Mouse (Mus musculus) limb, embryonic 11.5 days (tissue): ENCODE data around the gene Mettl7a2. TPM values are rescaled to one million over a fixed set of nuclear protein-coding genes. Genes with fewer than 3 reads are reported as not detected.

ENCODE experiments used
- ATAC-seq: fragments of 200-750 bp; cut with Nextera tagmentation; 2 replicates; pipeline ENCODE4 v1.8.0; 2017; ENCODE audit warnings: low read depth; ENCODE audit not compliant: insufficient number of reproducible peaks, low FRiP score, low TSS enrichment
- DNase-seq: peaks from one replicate; pipeline ENCODE4 v3.0.0-alpha.2; 2015; ENCODE audit warnings: low spot score
- H3K27ac ChIP-seq: fragments of 300-500 bp; sonication (generic); replicated peaks from 2 replicates; pipeline ENCODE4 v1.5.1; 2014; ENCODE audit warnings: low read depth, mild to moderate bottlenecking, low read length
- H3K27me3 ChIP-seq: fragments of 300-500 bp; sonication (generic); 2 replicates; pipeline ENCODE4 v1.6.1; 2014; ENCODE audit warnings: mild to moderate bottlenecking, low read length, mixed read lengths; ENCODE audit not compliant: control insufficient read depth, insufficient read depth
- H3K36me3 ChIP-seq: fragments of 300-500 bp; sonication (generic); 2 replicates; pipeline ENCODE4 v1.6.1; 2014; ENCODE audit warnings: mild to moderate bottlenecking, low read length, moderate library complexity, mixed read lengths; ENCODE audit not compliant: control insufficient read depth, insufficient read depth
- H3K4me1 ChIP-seq: fragments of 300-500 bp; sonication (generic); 2 replicates; pipeline ENCODE4 v1.6.1; 2014; ENCODE audit warnings: low read length, mixed read lengths; ENCODE audit not compliant: control insufficient read depth, insufficient read depth
- H3K4me2 ChIP-seq: fragments of 300-500 bp; sonication (generic); 2 replicates; pipeline ENCODE4 v1.6.1; 2014; ENCODE audit warnings: low read depth, mild to moderate bottlenecking, moderate library complexity; ENCODE audit not compliant: severe bottlenecking
- H3K4me3 ChIP-seq: fragments of 300-500 bp; sonication (generic); 2 replicates; pipeline ENCODE4 v1.5.1; 2014; ENCODE audit warnings: low read depth, low read length
- H3K9ac ChIP-seq: fragments of 300-500 bp; sonication (generic); 2 replicates; pipeline ENCODE4 v1.6.1; 2014; ENCODE audit warnings: mild to moderate bottlenecking, low read length
- H3K9me3 ChIP-seq: fragments of 300-500 bp; sonication (generic); 2 replicates; pipeline ENCODE4 v1.6.1; 2016; ENCODE audit warnings: low read length; ENCODE audit not compliant: control insufficient read depth
- WGBS: fragments of 180-500 bp; shearing (Covaris S2); extraction: QIAGEN DNeasy Blood & Tissue Kit; methylation state at CpG from one replicate; pipeline ENCODE4 v1.1.7; 2014; 5-methylcytosine and 5-hydroxymethylcytosine counted together
- polyA plus RNA-seq: library from polyadenylated mRNA; unstranded; fragments of >200 nt; fragmentation: Nextera tagmentation; extraction: Ambion mirVana; gene quantifications from 2 replicates; pipeline ENCODE4 v1.2.1, GENCODE M21; 2014

Mettl7a2 gene
- polyA plus RNA-seq, 1 experiment from 2014 or later = not detected

- Histone ChIP-seq H3K4me1 (no peaks in the 10 kb centered on the region), H3K4me2 (no peak overlapping the region), H3K4me3 (no peak overlapping the region), H3K27ac (no peak overlapping the region), H3K27me3 (no peaks in the 10 kb centered on the region), H3K9ac (no peak overlapping the region), H3K36me3 (peaks cover 12% of the 10 kb centered on the region; the same call in 1 of the 2 replicates), H3K9me3 (no peaks in the 10 kb centered on the region)
- DNase-seq (no peak), ATAC-seq (no peak)
- WGBS = 85% methylated on average over 5 of the region's 5 CpGs
These were observed 53.1 kb downstream of the Mettl7a2 start for GRCm38 (mm10) chr15:100406088-100406487.

GRCm38 (mm10) chr15:100410918-100411672, 58.1 kb downstream of the Mettl7a2 start:
- Histone ChIP-seq H3K27me3 (no peaks in the 10 kb centered on the region), H3K4me2 (no peak overlapping the region), H3K36me3 (peaks cover 5% of the 10 kb centered on the region; the same call in 1 of the 2 replicates), H3K4me1 (no peaks in the 10 kb centered on the region), H3K9me3 (no peaks in the 10 kb centered on the region), H3K9ac (no peak overlapping the region), H3K27ac (no peak overlapping the region), H3K4me3 (no peak overlapping the region)
- WGBS = 57% methylated on average over 14 of the region's 14 CpGs
- peak; percentile 31 for DNase-seq
- no peak for ATAC-seq

Other genes with a start within 250 kb of the Mettl7a2 start
- gene Atf1, start 125.4 kb upstream of the Mettl7a2 start, polyA plus RNA-seq = 44.5 and 55.0 TPM in 2 replicates
- not detected in 2 replicates for gene Tmprss12, start 72.4 kb upstream of the Mettl7a2 start, polyA plus RNA-seq
- gene Mettl7a1, start 49.1 kb upstream of the Mettl7a2 start, polyA plus RNA-seq = 1.9 and 3.0 TPM in 2 replicates
- gene Mettl7a3, start 18.3 kb upstream of the Mettl7a2 start, polyA plus RNA-seq = not detected in 2 replicates
- gene Methig1, start 51 bp upstream of the Mettl7a2 start, polyA plus RNA-seq = not detected in 2 replicates
- gene Higd1c, start 11.3 kb downstream of the Mettl7a2 start, polyA plus RNA-seq = not detected in 2 replicates
- not detected in 2 replicates for gene Gm5475, start 68.9 kb downstream of the Mettl7a2 start, polyA plus RNA-seq
- 19.5 and 24.3 TPM in 2 replicates for gene Slc11a2, start 71.9 kb downstream of the Mettl7a2 start, polyA plus RNA-seq
- 30.6 and 31.4 TPM in 2 replicates for gene Letmd1, start 115.8 kb downstream of the Mettl7a2 start, polyA plus RNA-seq
- 27.8 and 28.1 TPM in 2 replicates for gene Csrnp2, start 142.3 kb downstream of the Mettl7a2 start, polyA plus RNA-seq
- gene Tfcp2, start 198.8 kb downstream of the Mettl7a2 start, polyA plus RNA-seq = 29.3 and 30.1 TPM in 2 replicates
- 3.9 and 4.2 TPM in 2 replicates for gene Pou6f1, start 246.8 kb downstream of the Mettl7a2 start, polyA plus RNA-seq